Mouse (Mus musculus): ENCODE results near the gene Ube2c.

DNA sequence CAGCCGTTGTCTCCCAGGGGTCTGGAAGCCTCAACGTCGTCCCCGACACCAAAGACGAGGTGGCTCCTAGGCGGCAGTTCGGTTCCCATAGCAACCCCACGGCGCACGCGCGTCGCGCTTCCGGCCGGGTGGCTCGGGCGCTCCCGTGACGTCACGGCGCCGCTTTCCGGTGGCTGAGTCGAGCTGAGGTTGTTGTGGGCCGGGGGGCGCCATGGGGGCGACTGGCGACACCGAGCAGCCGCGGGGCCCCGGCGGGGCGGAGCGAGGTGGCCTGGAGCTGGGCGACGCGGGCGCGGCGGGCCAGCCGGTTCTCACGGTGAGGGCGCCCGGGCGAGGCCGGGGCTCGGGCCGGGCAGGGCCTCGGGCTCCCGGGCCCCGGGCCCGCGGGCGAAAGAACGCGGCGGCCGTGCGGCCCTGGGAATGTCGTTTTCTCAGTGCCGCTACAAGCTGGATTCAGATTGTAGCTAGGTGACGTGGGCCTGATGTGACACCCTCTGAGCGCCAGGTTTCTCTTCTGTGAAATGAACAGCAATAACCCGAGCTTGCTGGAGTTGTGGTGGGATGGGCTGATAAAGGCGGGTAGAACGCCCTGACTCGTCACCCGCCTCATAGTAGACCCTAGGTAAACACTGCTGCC is 23.7 kb upstream of the Ube2c start, which contains the start of the genes Wfdc3 and Dnttip1:
- peak; percentile 39 for TF ChIP-seq MAX (IDR thresholded peaks at IDR 0.05)
- TF ChIP-seq MYOD1 (IDR thresholded peaks at IDR 0.05; ENCODE audit: control insufficient read depth, insufficient read length, low read depth), result no peak
- TF ChIP-seq FOSL1 (IDR thresholded peaks at IDR 0.05; ENCODE audit: insufficient read depth, low read length, poor library complexity, severe bottlenecking), result no peak
- no peak for TF ChIP-seq CTCF (IDR thresholded peaks at IDR 0.05; ENCODE audit: control insufficient read depth, insufficient read depth, insufficient read length)
- no peak for TF ChIP-seq CEBPB (IDR thresholded peaks at IDR 0.05; ENCODE audit: low read depth)
- TF ChIP-seq USF1 (IDR thresholded peaks at IDR 0.05; ENCODE audit: low read depth), result no peak

Data from C2C12 (cell line).